Mouse (Mus musculus) ES-E14 (cell line): ENCODE measurements at regions not wholly inside any gene's neighbourhood (a gene's known extent, or its start where the extent isn't known, plus 50 kb on each side); places are given as distances from the start of the nearest gene placed in this dataset.

ENCODE experiments used
- DNase-seq: peaks from one replicate; pipeline ENCODE4 v3.0.0-alpha.2; 2013; ENCODE audit warnings: low read depth, low spot score
- H3K27ac ChIP-seq: 2 replicates; pipeline ENCODE4 v1.5.1; 2012; ENCODE audit warnings: low read depth, mild to moderate bottlenecking, low read length, moderate library complexity, mixed read lengths; ENCODE audit not compliant: poor library complexity, insufficient read depth, severe bottlenecking
- H3K36me3 ChIP-seq: 2 replicates; pipeline ENCODE4 v1.6.1; 2012; ENCODE audit warnings: mild to moderate bottlenecking, low read length, moderate library complexity, mixed read lengths; ENCODE audit not compliant: control insufficient read depth, poor library complexity, insufficient read depth, severe bottlenecking
- H3K4me1 ChIP-seq, 2 experiments: fragments of 150-350 bp in 1 of 2; sonication (generic) in 1 of 2; 2 replicates each; pipeline ENCODE4 v1.6.1; 2012; ENCODE audit warnings: low read length in 2 of 2, mild to moderate bottlenecking in 1 of 2, mixed read lengths in 1 of 2; ENCODE audit not compliant: control insufficient read depth in 2 of 2, insufficient read depth in 2 of 2, poor library complexity in 1 of 2
- H3K4me3 ChIP-seq, 2 experiments: fragments of 150-350 bp in 1 of 2; sonication (generic) in 1 of 2; 2 replicates each; pipeline ENCODE4 v1.5.1; 2012; ENCODE audit warnings: low read length in 2 of 2, low read depth in 1 of 2, mild to moderate bottlenecking in 1 of 2, mixed read lengths in 1 of 2; ENCODE audit not compliant: insufficient read depth in 1 of 2, poor library complexity in 1 of 2, severe bottlenecking in 1 of 2
- H3K9ac ChIP-seq: 2 replicates; pipeline ENCODE4 v1.6.1; 2012; ENCODE audit warnings: low read depth, mild to moderate bottlenecking, low read length, mixed read lengths; ENCODE audit not compliant: poor library complexity, insufficient read depth, severe bottlenecking
- H3K9me3 ChIP-seq: fragments of 150-350 bp; sonication (generic); 2 replicates; pipeline ENCODE4 v1.6.1; 2012; ENCODE audit warnings: low read depth, mild to moderate bottlenecking, low read length; ENCODE audit not compliant: control insufficient read depth, insufficient read depth
- CHD2 ChIP-seq: IDR thresholded peaks from 2 replicates; pipeline ENCODE4 v1.6.1; 2014; ENCODE audit warnings: mild to moderate bottlenecking, low read depth, low read length, inconsistent platforms
- HCFC1 ChIP-seq: IDR thresholded peaks from 2 replicates; pipeline ENCODE4 v1.6.1; 2012; ENCODE audit warnings: low read length, inconsistent platforms, borderline replicate concordance; ENCODE audit not compliant: insufficient read depth
- MAFK ChIP-seq: IDR thresholded peaks from 2 replicates; pipeline ENCODE4 v1.6.1; 2014; ENCODE audit warnings: mild to moderate bottlenecking, low read depth, low read length, inconsistent platforms; ENCODE audit not compliant: insufficient read depth
- ZC3H11A ChIP-seq: IDR thresholded peaks from 2 replicates; pipeline ENCODE4 v1.6.1; 2012; ENCODE audit warnings: low read depth, mild to moderate bottlenecking, inconsistent platforms, low read length, borderline replicate concordance
- ZNF384 ChIP-seq: IDR thresholded peaks from 2 replicates; pipeline ENCODE4 v1.6.1; 2012; ENCODE audit warnings: low read depth, low read length, inconsistent platforms
- in situ Hi-C, 2 experiments: fragments of 600-800 bp; cut with MboI; formaldehyde crosslinking; loops; one replicate each; pipeline ENCODE4 v1.15.1; 2025; ENCODE audit warnings: low sequenced_read_pairs in 2 of 2, inconsistent platforms in 1 of 2; ENCODE audit not compliant: unreplicated experiment in 2 of 2

- Histone ChIP-seq H3K9ac (no peak overlapping the region), H3K36me3 (no peaks in the 10 kb centered on the region), H3K9me3 (no peaks in the 10 kb centered on the region), H3K27ac (no peak overlapping the region), H3K4me1 (peaks cover 0 to 3% of the 10 kb centered on the region in 2 experiments; a peak in 2 of 4 replicates), H3K4me3 (no peak overlapping the region)
- DNase-seq, result no peak
- no peak for TF ChIP-seq MAFK
- no peak for TF ChIP-seq ZC3H11A
- no peak for TF ChIP-seq ZNF384
- no peak for TF ChIP-seq CHD2
- no peak for TF ChIP-seq HCFC1
- in situ Hi-C loops, result no loop called here
Observed at GRCm38 (mm10) chr2:75029089-75029693, 203.6 kb downstream of the Mtx2 start.

GRCm38 (mm10) chr2:75034708-75035107 is 209.1 kb downstream of the Mtx2 start:
- Histone ChIP-seq H3K4me1 (peaks cover 0 to 3% of the 10 kb centered on the region in 2 experiments; a peak in 1 of 4 replicates), H3K36me3 (no peaks in the 10 kb centered on the region), H3K9me3 (no peaks in the 10 kb centered on the region), H3K27ac (no peak overlapping the region), H3K4me3 (no peak overlapping the region), H3K9ac (no peak overlapping the region)
- in situ Hi-C loops, result no loop called here
- DNase-seq, result no peak
- TF ChIP-seq HCFC1 (no peak), MAFK (no peak), ZC3H11A (no peak), CHD2 (no peak), ZNF384 (no peak)

- DNase-seq, result no peak
- H3K4me3 ChIP-seq, result no peak overlapping the region
- no peaks in the 10 kb centered on the region for H3K4me1 ChIP-seq
- no peaks in the 10 kb centered on the region for H3K9me3 ChIP-seq
- no peaks in the 10 kb centered on the region for H3K36me3 ChIP-seq
- in situ Hi-C loops, result no loop called here
- no peak overlapping the region for H3K9ac ChIP-seq
- no peak overlapping the region for H3K27ac ChIP-seq
- TF ChIP-seq MAFK, result no peak
- no peak for TF ChIP-seq ZC3H11A
- TF ChIP-seq HCFC1, result no peak
- TF ChIP-seq ZNF384, result no peak
- TF ChIP-seq CHD2, result no peak
Observed at GRCm38 (mm10) chr2:75039066-75039465, 213.5 kb downstream of the Mtx2 start.

- H3K4me1 ChIP-seq, result peaks cover 3 to 5% of the 10 kb centered on the region in 2 experiments; a peak in 3 of 4 replicates
- no peak overlapping the region for H3K4me3 ChIP-seq
- no peaks in the 10 kb centered on the region; the same call in 1 of the 2 replicates for H3K36me3 ChIP-seq
- H3K9ac ChIP-seq, result no peak overlapping the region
- no peak for DNase-seq
- H3K9me3 ChIP-seq, result no peaks in the 10 kb centered on the region
- H3K27ac ChIP-seq, result no peak overlapping the region
- in situ Hi-C loops, result no loop called here
- TF ChIP-seq CHD2 (no peak), MAFK (no peak), ZNF384 (no peak)
Observed at GRCm38 (mm10) chr2:75046892-75047291, 221.3 kb downstream of the Mtx2 start.

GRCm38 (mm10) chr2:75048071-75048470 is 222.5 kb downstream of the Mtx2 start:
- DNase-seq, result no peak
- TF ChIP-seq ZNF384 (no peak), HCFC1 (no peak), MAFK (no peak), CHD2 (no peak), ZC3H11A (no peak)
- in situ Hi-C loops, result no loop called here

More at GRCm38 (mm10) chr2:75048071-75048470, 222.5 kb downstream of the Mtx2 start:
- H3K9ac ChIP-seq, result no peak overlapping the region
- H3K4me3 ChIP-seq, result no peak overlapping the region
- peaks cover 3 to 5% of the 10 kb centered on the region in 2 experiments; a peak in 3 of 4 replicates for H3K4me1 ChIP-seq
- no peaks in the 10 kb centered on the region; the same call in 1 of the 2 replicates for H3K36me3 ChIP-seq
- H3K27ac ChIP-seq, result no peak overlapping the region
- no peaks in the 10 kb centered on the region for H3K9me3 ChIP-seq
